Mouse (Mus musculus) frontal cortex, postnatal 36 days (tissue): Measurements from ENCODE around the gene Sox1.

Experiments used
- DNase-seq, 2 experiments: peaks; one replicate each; pipeline ENCODE4 v3.0.0; 2022; ENCODE audit warnings: low spot score in 2 of 2

Sox1 gene

DNA sequence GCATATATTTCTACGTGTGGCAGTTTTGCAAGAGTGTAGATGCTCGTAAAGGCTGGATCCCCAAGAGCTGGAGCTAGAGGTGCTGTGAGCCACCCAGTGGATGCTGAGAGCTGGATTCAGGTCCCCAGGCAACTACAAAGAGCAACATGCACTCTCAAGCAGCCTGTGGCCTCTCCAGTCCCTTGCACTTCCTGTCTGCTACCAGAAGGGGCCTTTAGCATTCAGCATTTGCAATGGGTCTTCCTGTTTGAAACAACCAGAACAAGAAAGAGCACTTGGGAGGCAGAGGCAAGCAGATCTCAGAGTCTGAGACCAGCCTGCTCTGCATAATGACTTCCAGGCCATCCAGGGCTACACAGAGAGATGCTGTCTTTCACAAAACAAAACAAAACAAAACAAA is 25.4 kb downstream of the Sox1 start:
- no peak for DNase-seq

DNA sequence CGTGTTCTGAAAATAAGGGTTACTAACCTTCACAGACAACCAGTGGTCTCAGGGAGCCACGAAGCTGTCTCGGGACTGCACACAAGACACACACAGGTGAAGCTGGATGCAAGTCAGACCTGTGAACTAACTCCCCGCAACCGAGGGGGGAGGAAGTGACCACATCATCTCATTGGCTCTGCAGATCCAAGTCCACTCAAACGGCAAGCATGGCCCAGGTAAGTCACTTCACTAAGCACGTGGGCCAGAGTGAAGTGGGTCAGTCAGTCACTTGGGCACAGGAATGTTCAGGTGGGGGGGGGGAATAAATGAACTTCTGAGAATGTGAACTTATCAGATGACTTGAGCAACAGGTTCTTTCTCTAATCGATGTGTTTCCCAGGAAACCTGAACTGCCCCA is 30.8 kb downstream of the Sox1 start:
- no peak for DNase-seq

GRCm38 (mm10) chr8:12427346-12427745 is 32.3 kb downstream of the Sox1 start:
- DNase-seq: no peak

DNA sequence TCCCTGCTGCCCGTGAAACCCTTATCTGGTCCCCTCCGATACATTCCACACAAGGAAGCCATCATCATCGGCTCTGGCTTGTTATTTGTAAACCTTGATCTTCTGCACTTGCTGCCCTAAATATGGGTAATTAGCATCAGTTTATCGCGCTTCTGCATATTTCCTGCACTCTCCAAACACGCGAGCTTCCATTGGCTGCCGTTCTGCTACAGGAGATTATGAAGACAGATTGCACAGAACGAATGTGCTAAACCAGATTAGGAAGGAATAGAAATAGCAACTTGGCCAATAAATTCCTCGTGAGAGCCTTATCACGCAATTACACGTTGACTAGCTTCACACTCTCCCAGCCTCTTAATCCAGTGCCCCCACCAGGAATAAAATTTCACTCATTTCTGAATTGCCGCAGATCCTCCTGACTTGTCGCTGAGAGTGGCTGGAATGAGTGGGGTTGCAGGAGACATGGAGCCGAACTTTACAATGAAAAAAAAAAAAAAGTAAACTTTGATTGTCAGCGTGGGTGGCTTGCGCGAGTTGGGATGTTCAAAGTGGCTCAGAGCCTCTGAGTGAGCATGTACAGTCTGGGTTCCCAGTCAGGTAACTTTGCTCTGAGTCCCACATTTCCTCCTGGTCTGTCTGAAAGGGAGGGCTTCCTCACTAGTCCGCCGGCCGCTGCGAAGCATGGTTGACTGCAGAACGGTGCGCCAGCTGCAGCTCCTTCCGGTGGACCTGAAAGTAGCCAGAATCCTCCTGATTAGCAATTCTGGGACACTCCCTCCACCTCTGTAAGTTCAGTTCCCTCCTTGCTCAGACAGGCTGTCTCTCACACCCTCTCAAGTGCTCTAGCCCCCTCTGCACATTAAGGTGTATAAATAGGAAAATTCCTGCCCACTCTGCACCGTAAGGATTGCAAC is 33.0 kb downstream of the Sox1 start:
- DNase-seq: no peak

- no peak for DNase-seq
Observed at GRCm38 (mm10) chr8:12428931-12429330, 33.8 kb downstream of the Sox1 start.

DNA sequence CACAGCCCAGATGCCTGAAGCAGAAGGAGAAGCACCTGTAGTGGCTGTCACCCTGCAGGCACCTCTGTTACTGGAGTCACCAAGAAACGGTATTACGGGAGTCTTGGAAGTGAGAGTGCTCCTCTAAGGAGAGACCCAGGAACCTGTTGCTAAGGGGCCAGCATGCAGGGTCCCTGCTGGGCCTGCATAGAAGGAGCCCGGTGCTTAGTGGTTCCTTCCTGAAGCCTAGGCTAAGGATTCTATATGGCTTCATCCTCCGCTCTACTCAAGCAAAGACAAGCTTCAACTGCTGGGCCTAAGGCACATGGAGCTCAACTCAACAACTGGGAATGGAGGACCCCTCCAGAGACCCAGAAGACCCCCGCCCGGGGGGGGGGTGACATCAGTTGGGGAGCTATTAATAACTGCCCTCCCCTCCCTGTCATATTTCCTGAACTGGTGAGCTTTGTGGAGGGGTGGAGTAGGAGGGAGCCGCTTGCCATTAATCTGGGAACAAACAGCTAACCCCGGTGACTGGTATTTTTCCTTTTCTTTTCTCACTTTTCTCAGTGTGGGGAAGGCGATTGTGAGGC is 34.6 kb downstream of the Sox1 start:
- DNase-seq: no peak

- DNase-seq: peak; percentile 51 to 59
Observed at GRCm38 (mm10) chr8:12430173-12430899, 35.2 kb downstream of the Sox1 start.

DNA sequence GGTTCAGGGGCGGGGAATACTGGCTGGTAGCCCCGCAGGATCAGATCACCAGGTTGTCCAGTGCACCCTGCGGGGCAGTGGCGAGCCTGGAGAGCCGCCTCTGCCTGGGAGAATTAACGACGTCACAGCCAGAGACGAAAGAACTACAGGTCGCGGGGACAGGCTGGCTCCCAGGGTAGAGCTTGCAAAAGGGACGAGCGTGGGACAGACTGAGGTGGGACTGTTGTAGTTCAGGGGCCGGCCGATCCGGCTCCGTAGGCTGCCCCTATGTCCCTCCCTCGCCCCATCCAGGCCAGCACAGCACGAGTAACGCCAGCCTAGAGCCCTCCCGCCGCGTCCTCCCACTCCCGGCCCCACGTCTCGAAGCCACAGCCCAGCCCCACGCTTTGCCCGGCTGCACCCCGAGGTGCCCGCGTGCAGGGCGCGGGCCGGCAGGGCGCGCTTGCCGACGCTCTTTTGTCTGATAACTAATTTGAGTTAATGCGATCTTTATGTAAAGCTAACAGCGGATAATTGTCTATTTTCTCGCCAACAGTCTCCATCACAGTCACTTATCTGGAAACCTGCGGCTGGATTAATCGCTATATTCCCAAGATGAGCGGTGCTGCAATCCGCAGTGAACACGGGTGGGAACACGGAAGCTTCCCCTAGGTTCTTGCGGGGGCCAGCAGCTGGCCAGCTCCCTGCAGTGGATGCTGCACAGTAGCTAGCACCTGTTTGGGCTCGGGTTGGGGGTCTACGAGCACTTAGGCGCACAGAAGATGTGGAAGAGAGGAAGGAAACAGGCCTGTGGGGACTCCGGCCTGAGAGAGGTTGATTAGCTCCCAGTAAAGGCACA is 36.0 kb downstream of the Sox1 start:
- DNase-seq: no peak

GRCm38 (mm10) chr8:12431738-12432055 is 36.6 kb downstream of the Sox1 start:
- DNase-seq: no peak

DNA sequence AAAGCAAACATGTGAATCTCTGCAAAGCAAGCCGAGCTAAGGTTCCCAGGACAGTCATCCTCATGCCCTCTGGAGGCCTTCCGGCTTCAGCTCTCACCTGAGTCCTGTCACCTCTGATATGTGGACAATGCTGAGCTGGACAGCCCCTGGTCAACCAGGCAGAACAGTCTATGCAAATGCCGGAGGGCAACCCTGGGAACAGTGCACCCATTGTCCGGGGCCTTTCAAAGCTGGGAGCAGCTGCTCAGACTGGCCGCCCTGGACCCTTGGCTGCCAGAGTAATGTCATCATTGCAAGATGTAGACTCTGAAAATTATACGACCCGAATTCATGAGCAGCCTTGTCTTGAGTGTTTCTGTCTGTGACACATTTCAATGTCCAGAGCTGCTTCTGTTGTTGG is 37.5 kb downstream of the Sox1 start:
- no peak for DNase-seq

DNA sequence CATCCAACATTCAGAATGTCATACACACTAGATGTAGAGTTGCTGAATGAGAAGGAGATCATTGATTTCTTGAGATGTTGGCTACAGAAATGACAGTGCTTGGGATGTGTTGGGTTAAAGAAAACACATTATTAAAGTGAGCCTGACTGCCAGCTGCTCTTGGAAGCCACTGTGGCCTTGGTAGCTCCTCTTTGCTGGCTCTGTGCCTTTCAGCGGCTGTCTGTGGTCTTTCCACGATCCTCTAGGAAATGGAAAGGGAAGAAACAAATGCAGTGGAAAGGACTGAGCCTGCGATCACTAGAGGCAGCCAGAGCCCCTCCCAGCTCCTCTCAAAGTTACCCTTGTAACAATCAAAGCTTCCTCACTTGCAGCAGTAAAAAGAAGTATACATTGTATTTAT is 39.7 kb downstream of the Sox1 start:
- no peak for DNase-seq

DNA sequence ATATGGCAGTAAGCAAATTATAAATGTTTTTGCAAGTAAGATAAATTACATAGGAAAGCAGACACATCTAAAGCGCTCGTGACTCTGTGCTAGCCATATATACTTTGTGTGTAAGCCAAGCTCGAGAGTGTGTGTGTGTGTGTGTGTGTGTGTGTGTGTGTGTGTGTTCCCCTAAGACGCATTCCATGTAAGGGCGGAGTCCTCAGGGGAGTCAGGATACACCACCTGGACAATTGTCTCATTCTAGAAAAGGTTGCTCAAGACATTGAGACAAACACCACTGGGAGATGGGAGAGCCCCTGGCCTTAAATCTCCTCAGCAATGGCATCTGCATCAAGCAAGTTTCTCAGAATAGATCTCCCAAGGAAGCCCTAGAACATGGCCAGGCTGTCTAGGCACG is 42.9 kb downstream of the Sox1 start:
- DNase-seq: no peak

DNA sequence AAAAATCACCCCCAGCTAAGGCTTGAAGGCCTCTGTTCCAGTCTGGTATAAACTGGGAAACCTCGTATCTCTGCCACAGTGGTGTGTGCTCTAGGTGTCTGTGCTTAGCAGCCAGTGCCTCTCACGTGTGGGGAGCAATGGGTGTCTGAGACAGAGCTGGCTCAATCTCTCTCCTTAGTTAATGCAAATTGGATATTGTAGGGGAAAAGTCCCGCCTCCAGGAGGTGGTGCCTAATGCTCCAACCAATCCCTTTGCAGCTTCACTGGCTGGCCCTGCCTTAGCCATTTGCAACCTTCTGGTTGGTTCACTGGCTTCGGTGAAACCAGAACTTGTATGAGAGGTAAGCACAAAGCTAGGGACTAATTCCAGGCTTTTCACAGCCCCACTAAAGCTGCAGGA is 43.9 kb downstream of the Sox1 start:
- no peak for DNase-seq

GRCm38 (mm10) chr8:12439846-12440245 is 44.8 kb downstream of the Sox1 start:
- DNase-seq: no peak

- DNase-seq: no peak
Observed at GRCm38 (mm10) chr8:12440997-12441396, 45.9 kb downstream of the Sox1 start.

DNA sequence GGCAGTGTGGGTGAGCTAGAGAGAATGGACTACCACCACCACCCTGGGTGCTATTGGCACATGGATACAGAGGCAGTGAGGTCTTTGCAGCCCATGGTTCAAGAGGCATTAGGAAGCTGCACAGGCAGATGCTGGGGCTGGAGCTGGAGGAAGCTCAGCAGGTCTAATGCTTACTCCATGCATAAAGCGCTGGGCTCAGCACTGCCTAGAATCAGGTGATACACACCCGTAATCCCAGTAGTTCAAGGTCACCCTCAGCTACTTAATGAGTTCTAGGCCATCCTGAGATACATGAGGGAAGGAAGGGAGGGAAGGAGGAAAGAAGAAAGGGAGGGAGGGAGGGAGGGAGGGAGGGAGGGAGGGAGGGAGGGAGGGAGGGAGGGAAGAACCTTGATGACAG is 50.2 kb downstream of the Sox1 start:
- DNase-seq: no peak

DNA sequence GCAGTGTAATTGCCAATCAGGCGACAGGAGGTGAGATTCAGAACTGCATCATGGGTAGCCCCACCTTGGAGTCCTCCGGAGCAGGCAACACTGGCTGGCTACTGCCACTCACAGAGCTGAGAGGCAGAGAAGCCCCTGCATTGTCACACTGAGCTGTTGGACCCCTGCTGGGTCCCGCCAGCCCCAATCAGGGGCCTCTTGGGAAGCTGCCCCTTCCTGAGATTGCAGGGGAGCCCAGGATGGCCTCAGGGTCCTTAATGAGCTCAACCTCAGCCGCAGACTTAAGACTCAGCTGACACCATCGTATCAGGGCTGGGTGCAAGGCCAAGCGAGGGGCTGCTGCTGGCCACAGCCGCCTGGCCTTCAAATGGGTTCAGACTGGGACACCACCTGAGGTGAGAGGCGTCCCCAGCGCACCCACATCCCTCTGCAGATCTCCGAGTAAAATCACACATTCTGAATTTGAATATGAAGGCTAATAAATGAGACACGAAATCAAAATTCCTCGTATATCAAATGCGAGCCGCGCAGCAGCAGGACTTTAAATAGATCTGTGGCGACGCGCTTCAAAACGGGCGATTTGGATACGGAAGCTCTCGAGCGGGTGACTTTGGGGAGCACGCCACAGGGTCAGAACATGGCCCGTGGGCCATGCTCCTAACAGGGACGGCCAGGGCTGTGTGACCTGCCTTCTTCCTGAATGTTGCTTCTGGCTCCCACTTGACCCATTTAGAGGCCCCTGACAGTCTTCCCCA is 51.0 kb downstream of the Sox1 start:
- DNase-seq: no peak
